Mouse (Mus musculus): ENCODE results near the gene Frzb. TPM values are rescaled to one million over a fixed set of nuclear protein-coding genes. Genes with fewer than 3 reads are reported as not detected.

The Frzb gene
- polyA plus RNA-seq, 1 experiment = 1.4 TPM

- no peaks in the 10 kb centered on the region for H3K4me1 ChIP-seq (ENCODE audit: control insufficient read depth, insufficient read depth, low read length)
- H3K9ac ChIP-seq (ENCODE audit: low read depth, poor library complexity, severe bottlenecking) = no peak overlapping the region
- H3K27me3 ChIP-seq (ENCODE audit: control insufficient read depth, insufficient read depth, low read length, poor library complexity, severe bottlenecking) = no peaks in the 10 kb centered on the region; the same call in 1 of the 2 replicates
- no peak for TF ChIP-seq CTCF (IDR thresholded peaks at IDR 0.05; ENCODE audit: low read depth, low read length)
- TF ChIP-seq POLR2A (IDR thresholded peaks at IDR 0.05; ENCODE audit: insufficient read depth, low read length) = no peak
- TF ChIP-seq EP300 (IDR thresholded peaks at IDR 0.05; ENCODE audit: insufficient read depth, low read depth, low read length) = no peak
- no peaks in the 10 kb centered on the region for H3K36me3 ChIP-seq (ENCODE audit: control insufficient read depth, insufficient read depth, low read length, poor library complexity, severe bottlenecking)
- no peak overlapping the region for H3K4me3 ChIP-seq (ENCODE audit: low read depth, low read length)
- H3K9me3 ChIP-seq (replicated peaks; ENCODE audit: control insufficient read depth, insufficient read depth, low read length, poor library complexity, severe bottlenecking) = no peaks in the 10 kb centered on the region
- H3K27ac ChIP-seq (ENCODE audit: insufficient read depth, low read length) = no peak overlapping the region
These were observed 33.0 kb downstream of the Frzb start for GRCm38 (mm10) chr2:80414387-80414786.

DNA sequence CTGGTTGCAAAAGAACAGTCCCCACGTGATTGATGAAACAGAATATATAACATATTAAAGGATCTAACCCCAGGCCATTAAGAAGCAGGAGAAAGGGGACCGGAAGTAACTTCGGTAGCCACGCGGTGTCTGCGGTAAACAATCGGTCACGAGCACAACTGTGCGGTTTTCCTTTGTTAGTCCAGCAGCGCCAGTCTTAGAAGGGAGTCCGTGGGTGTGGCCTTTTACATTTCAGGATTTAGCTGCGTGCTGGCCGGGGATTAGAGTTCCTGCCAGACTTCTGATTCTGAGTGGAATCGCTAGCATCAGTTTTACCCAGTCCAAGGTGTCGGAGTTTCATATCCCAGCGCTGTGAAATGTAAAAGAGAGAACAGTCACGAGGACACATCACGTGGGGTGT is 34.3 kb downstream of the Frzb start:
- no peaks in the 10 kb centered on the region for H3K36me3 ChIP-seq (ENCODE audit: control insufficient read depth, insufficient read depth, low read length, poor library complexity, severe bottlenecking)
- TF ChIP-seq CTCF (IDR thresholded peaks at IDR 0.05; ENCODE audit: low read depth, low read length) (no peak), POLR2A (IDR thresholded peaks at IDR 0.05; ENCODE audit: insufficient read depth, low read length) (no peak), EP300 (IDR thresholded peaks at IDR 0.05; ENCODE audit: insufficient read depth, low read depth, low read length) (no peak)
- H3K27me3 ChIP-seq (ENCODE audit: control insufficient read depth, insufficient read depth, low read length, poor library complexity, severe bottlenecking) = no peaks in the 10 kb centered on the region; the same call in 1 of the 2 replicates
- no peak overlapping the region for H3K9ac ChIP-seq (ENCODE audit: low read depth, poor library complexity, severe bottlenecking)
- H3K4me3 ChIP-seq (ENCODE audit: low read depth, low read length) = no peak overlapping the region
- H3K4me1 ChIP-seq (ENCODE audit: control insufficient read depth, insufficient read depth, low read length) = no peaks in the 10 kb centered on the region
- H3K9me3 ChIP-seq (replicated peaks; ENCODE audit: control insufficient read depth, insufficient read depth, low read length, poor library complexity, severe bottlenecking) = no peaks in the 10 kb centered on the region
- no peak overlapping the region for H3K27ac ChIP-seq (ENCODE audit: insufficient read depth, low read length)

DNA sequence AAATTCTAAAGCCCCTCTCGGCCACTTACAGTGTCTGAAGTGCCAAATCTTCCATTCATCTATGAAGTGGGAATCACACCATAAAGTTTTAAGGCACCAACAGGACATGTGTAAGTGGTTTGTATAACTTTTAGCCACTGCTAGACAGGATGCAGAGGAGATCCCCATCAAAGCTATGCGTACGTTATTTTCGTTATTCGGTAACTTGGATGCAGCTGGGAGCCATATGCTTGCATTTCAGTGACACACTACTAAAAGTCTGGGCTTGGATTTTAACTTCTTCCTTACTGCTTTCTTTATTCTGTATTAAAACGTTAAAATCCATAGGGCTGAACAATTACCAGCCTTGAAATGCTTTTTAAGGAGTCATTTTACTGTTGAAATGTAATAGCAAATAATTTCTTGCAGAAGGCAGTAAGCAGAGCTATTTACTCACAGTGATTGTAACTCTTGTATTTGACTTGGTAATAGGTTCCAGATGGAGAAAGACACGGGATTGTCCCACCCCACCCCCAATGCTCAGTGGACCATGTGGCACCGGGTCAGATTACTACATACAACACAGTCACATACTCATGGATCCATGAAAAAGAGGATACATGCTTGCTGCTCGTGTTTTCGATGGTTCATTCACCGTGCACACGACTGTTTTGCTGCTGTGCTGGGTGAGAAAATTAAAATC is 37.4 kb downstream of the Frzb start:
- H3K9ac ChIP-seq (ENCODE audit: low read depth, poor library complexity, severe bottlenecking) = no peak overlapping the region
- H3K9me3 ChIP-seq (replicated peaks; ENCODE audit: control insufficient read depth, insufficient read depth, low read length, poor library complexity, severe bottlenecking) = no peaks in the 10 kb centered on the region
- H3K4me3 ChIP-seq (ENCODE audit: low read depth, low read length) = no peak overlapping the region
- no peaks in the 10 kb centered on the region for H3K4me1 ChIP-seq (ENCODE audit: control insufficient read depth, insufficient read depth, low read length)
- TF ChIP-seq POLR2A (IDR thresholded peaks at IDR 0.05; ENCODE audit: insufficient read depth, low read length) (no peak), EP300 (IDR thresholded peaks at IDR 0.05; ENCODE audit: insufficient read depth, low read depth, low read length) (no peak), CTCF (IDR thresholded peaks at IDR 0.05; ENCODE audit: low read depth, low read length) (no peak)
- H3K27me3 ChIP-seq (ENCODE audit: control insufficient read depth, insufficient read depth, low read length, poor library complexity, severe bottlenecking) = no peaks in the 10 kb centered on the region; the same call in 1 of the 2 replicates
- no peaks in the 10 kb centered on the region for H3K36me3 ChIP-seq (ENCODE audit: control insufficient read depth, insufficient read depth, low read length, poor library complexity, severe bottlenecking)
- H3K27ac ChIP-seq (ENCODE audit: insufficient read depth, low read length) = no peak overlapping the region

DNA sequence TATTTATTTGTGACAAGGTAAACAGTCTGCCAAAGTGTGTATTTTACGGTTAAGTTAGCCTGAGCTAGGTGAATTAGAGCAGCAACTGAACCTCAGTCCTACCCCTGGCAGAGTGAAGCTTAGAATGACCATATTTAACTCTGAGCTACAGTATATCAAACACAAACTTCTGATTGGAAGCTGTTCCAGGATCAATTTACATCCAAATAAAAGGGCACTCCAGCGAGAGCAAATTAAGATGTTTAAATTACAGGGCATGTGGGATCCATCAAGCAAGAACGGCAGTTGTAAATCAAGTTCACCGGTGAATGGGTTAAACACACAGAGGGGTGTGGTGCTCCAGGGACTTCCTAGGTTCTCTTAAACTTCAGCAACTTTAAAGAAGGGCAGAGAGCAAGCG is 42.7 kb downstream of the Frzb start:
- Histone ChIP-seq H3K36me3 (ENCODE audit: control insufficient read depth, insufficient read depth, low read length, poor library complexity, severe bottlenecking) (no peaks in the 10 kb centered on the region), H3K9ac (ENCODE audit: low read depth, poor library complexity, severe bottlenecking) (no peak overlapping the region), H3K4me1 (ENCODE audit: control insufficient read depth, insufficient read depth, low read length) (no peaks in the 10 kb centered on the region), H3K9me3 (replicated peaks; ENCODE audit: control insufficient read depth, insufficient read depth, low read length, poor library complexity, severe bottlenecking) (no peaks in the 10 kb centered on the region), H3K4me3 (ENCODE audit: low read depth, low read length) (no peak overlapping the region), H3K27ac (ENCODE audit: insufficient read depth, low read length) (no peak overlapping the region), H3K27me3 (ENCODE audit: control insufficient read depth, insufficient read depth, low read length, poor library complexity, severe bottlenecking) (no peaks in the 10 kb centered on the region)
- TF ChIP-seq CTCF (IDR thresholded peaks at IDR 0.05; ENCODE audit: low read depth, low read length) (no peak), POLR2A (IDR thresholded peaks at IDR 0.05; ENCODE audit: insufficient read depth, low read length) (no peak), EP300 (IDR thresholded peaks at IDR 0.05; ENCODE audit: insufficient read depth, low read depth, low read length) (no peak)

- H3K4me3 ChIP-seq (ENCODE audit: low read depth, low read length) = no peak overlapping the region
- H3K27me3 ChIP-seq (ENCODE audit: control insufficient read depth, insufficient read depth, low read length, poor library complexity, severe bottlenecking) = no peaks in the 10 kb centered on the region
- H3K9ac ChIP-seq (ENCODE audit: low read depth, poor library complexity, severe bottlenecking) = no peak overlapping the region
- no peak for TF ChIP-seq POLR2A (IDR thresholded peaks at IDR 0.05; ENCODE audit: insufficient read depth, low read length)
- TF ChIP-seq CTCF (IDR thresholded peaks at IDR 0.05; ENCODE audit: low read depth, low read length) = no peak
- no peak for TF ChIP-seq EP300 (IDR thresholded peaks at IDR 0.05; ENCODE audit: insufficient read depth, low read depth, low read length)
- H3K36me3 ChIP-seq (ENCODE audit: control insufficient read depth, insufficient read depth, low read length, poor library complexity, severe bottlenecking) = no peaks in the 10 kb centered on the region
- no peaks in the 10 kb centered on the region for H3K4me1 ChIP-seq (ENCODE audit: control insufficient read depth, insufficient read depth, low read length)
- no peaks in the 10 kb centered on the region for H3K9me3 ChIP-seq (replicated peaks; ENCODE audit: control insufficient read depth, insufficient read depth, low read length, poor library complexity, severe bottlenecking)
- H3K27ac ChIP-seq (ENCODE audit: insufficient read depth, low read length) = no peak overlapping the region
These were observed 48.8 kb downstream of the Frzb start for GRCm38 (mm10) chr2:80398595-80399099.

GRCm38 (mm10) chr2:80396864-80397263 is 50.6 kb downstream of the Frzb start:
- no peak for TF ChIP-seq POLR2A (IDR thresholded peaks at IDR 0.05; ENCODE audit: insufficient read depth, low read length)
- no peak for TF ChIP-seq CTCF (IDR thresholded peaks at IDR 0.05; ENCODE audit: low read depth, low read length)
- TF ChIP-seq EP300 (IDR thresholded peaks at IDR 0.05; ENCODE audit: insufficient read depth, low read depth, low read length) = no peak
- Histone ChIP-seq H3K4me1 (ENCODE audit: control insufficient read depth, insufficient read depth, low read length) (no peaks in the 10 kb centered on the region), H3K36me3 (ENCODE audit: control insufficient read depth, insufficient read depth, low read length, poor library complexity, severe bottlenecking) (no peaks in the 10 kb centered on the region), H3K27me3 (ENCODE audit: control insufficient read depth, insufficient read depth, low read length, poor library complexity, severe bottlenecking) (no peaks in the 10 kb centered on the region), H3K9ac (ENCODE audit: low read depth, poor library complexity, severe bottlenecking) (no peak overlapping the region), H3K9me3 (replicated peaks; ENCODE audit: control insufficient read depth, insufficient read depth, low read length, poor library complexity, severe bottlenecking) (peaks cover 2% of the 10 kb centered on the region; the same call in 1 of the 2 replicates), H3K27ac (ENCODE audit: insufficient read depth, low read length) (no peak overlapping the region), H3K4me3 (ENCODE audit: low read depth, low read length) (no peak overlapping the region)
